Mouse (Mus musculus): ENCODE results near the gene Rbm20. TPM values are rescaled to one million over a fixed set of nuclear protein-coding genes. Genes with fewer than 3 reads are reported as not detected.

Rbm20 gene
- total RNA-seq, 2 experiments from 2014 or later, result 0.61 TPM; not detected in 1

GRCm38 (mm10) chr19:53668821-53669220, 8.3 kb upstream of the Rbm20 start:
- ATAC-seq (replicated peaks; ENCODE audit: low FRiP score, poor library complexity, severe bottlenecking), result no peak

- no peak for ATAC-seq (replicated peaks; ENCODE audit: low FRiP score, poor library complexity, severe bottlenecking)
These were observed 6.4 kb upstream of the Rbm20 start for GRCm38 (mm10) chr19:53670625-53671141.

GRCm38 (mm10) chr19:53671432-53671831, 5.7 kb upstream of the Rbm20 start:
- no peak for ATAC-seq (replicated peaks; ENCODE audit: low FRiP score, poor library complexity, severe bottlenecking)

- no peak for ATAC-seq (replicated peaks; ENCODE audit: low FRiP score, poor library complexity, severe bottlenecking)
These were observed 2.8 kb upstream of the Rbm20 start for GRCm38 (mm10) chr19:53674131-53674925.

- no peak for ATAC-seq (replicated peaks; ENCODE audit: low FRiP score, poor library complexity, severe bottlenecking)
These were observed 878 bp upstream of the Rbm20 start for GRCm38 (mm10) chr19:53676228-53676627.

GRCm38 (mm10) chr19:53679194-53679593, 2.1 kb downstream of the Rbm20 start:
- ATAC-seq (replicated peaks; ENCODE audit: low FRiP score, poor library complexity, severe bottlenecking), result no peak

- ATAC-seq (replicated peaks; ENCODE audit: low FRiP score, poor library complexity, severe bottlenecking), result no peak
These were observed 2.9 kb downstream of the Rbm20 start for GRCm38 (mm10) chr19:53679981-53680380.

- ATAC-seq (replicated peaks; ENCODE audit: low FRiP score, poor library complexity, severe bottlenecking), result no peak
These were observed 5.3 kb downstream of the Rbm20 start for GRCm38 (mm10) chr19:53682427-53682826.

- ATAC-seq (replicated peaks; ENCODE audit: low FRiP score, poor library complexity, severe bottlenecking), result no peak
These were observed 10.5 kb downstream of the Rbm20 start for GRCm38 (mm10) chr19:53687592-53687991.

GRCm38 (mm10) chr19:53690816-53691215, 13.7 kb downstream of the Rbm20 start:
- no peak for ATAC-seq (replicated peaks; ENCODE audit: low FRiP score, poor library complexity, severe bottlenecking)

- no peak for ATAC-seq (replicated peaks; ENCODE audit: low FRiP score, poor library complexity, severe bottlenecking)
These were observed 16.9 kb downstream of the Rbm20 start for GRCm38 (mm10) chr19:53694020-53694419.

GRCm38 (mm10) chr19:53696079-53696478, 19.0 kb downstream of the Rbm20 start:
- no peak for ATAC-seq (replicated peaks; ENCODE audit: low FRiP score, poor library complexity, severe bottlenecking)

- ATAC-seq (replicated peaks; ENCODE audit: low FRiP score, poor library complexity, severe bottlenecking), result no peak
These were observed 19.5 kb downstream of the Rbm20 start for GRCm38 (mm10) chr19:53696655-53697054.

GRCm38 (mm10) chr19:53697376-53698126, 20.4 kb downstream of the Rbm20 start:
- no peak for ATAC-seq (replicated peaks; ENCODE audit: low FRiP score, poor library complexity, severe bottlenecking)

- no peak for ATAC-seq (replicated peaks; ENCODE audit: low FRiP score, poor library complexity, severe bottlenecking)
These were observed 22.6 kb downstream of the Rbm20 start for GRCm38 (mm10) chr19:53699671-53700070.

- no peak for ATAC-seq (replicated peaks; ENCODE audit: low FRiP score, poor library complexity, severe bottlenecking)
These were observed 24.3 kb downstream of the Rbm20 start for GRCm38 (mm10) chr19:53701434-53701833.

- ATAC-seq (replicated peaks; ENCODE audit: low FRiP score, poor library complexity, severe bottlenecking), result no peak
These were observed 28.1 kb downstream of the Rbm20 start for GRCm38 (mm10) chr19:53704895-53705823.

GRCm38 (mm10) chr19:53708401-53708800, 31.3 kb downstream of the Rbm20 start:
- ATAC-seq (replicated peaks; ENCODE audit: low FRiP score, poor library complexity, severe bottlenecking), result no peak

- ATAC-seq (replicated peaks; ENCODE audit: low FRiP score, poor library complexity, severe bottlenecking), result no peak
These were observed 33.8 kb downstream of the Rbm20 start for GRCm38 (mm10) chr19:53710861-53711260.

Measured in erythroid progenitor cell, adult 5-6 weeks (primary cell).